Mouse (Mus musculus) ovary, adult 2 months (tissue): ENCODE data around the gene Sst. TPM values are rescaled to one million over a fixed set of nuclear protein-coding genes. Genes with fewer than 3 reads are reported as not detected.

Experiments used
- polyA plus RNA-seq: library from polyadenylated mRNA; depleted of rRNA; stranded (reverse); fragments of >200 nt; gene quantifications from 2 replicates; pipeline ENCODE4 v1.2.3, GENCODE M21; 2012; rRNA removed

The Sst gene
- 0.52 TPM in 1 of 2 replicates, not detected in the other for polyA plus RNA-seq

GRCm38 (mm10) chr16:23890636-23891035 lies at the start of gene Sst:
Gene Sst (minus strand): TSS chr16:23890958.

GRCm38 (mm10) chr16:23932294-23932693 lies 41.5 kb upstream of the Sst start, which contains the start of gene Rtp2:
Gene Rtp2 (minus strand): TSS chr16:23932394.

Other genes starting within 250 kb of the Sst start
- not detected in 2 replicates for gene Rtp2, start 41.4 kb upstream of the Sst start, polyA plus RNA-seq
- not detected in 2 replicates for gene Gm37419, start 97.5 kb upstream of the Sst start, polyA plus RNA-seq
- 14.5 and 18.2 TPM in 2 replicates for gene Bcl6, start 97.9 kb upstream of the Sst start, polyA plus RNA-seq